Comparison of ENCODE assay signal across 24 mouse cellular contexts in the genomic region with DNA sequence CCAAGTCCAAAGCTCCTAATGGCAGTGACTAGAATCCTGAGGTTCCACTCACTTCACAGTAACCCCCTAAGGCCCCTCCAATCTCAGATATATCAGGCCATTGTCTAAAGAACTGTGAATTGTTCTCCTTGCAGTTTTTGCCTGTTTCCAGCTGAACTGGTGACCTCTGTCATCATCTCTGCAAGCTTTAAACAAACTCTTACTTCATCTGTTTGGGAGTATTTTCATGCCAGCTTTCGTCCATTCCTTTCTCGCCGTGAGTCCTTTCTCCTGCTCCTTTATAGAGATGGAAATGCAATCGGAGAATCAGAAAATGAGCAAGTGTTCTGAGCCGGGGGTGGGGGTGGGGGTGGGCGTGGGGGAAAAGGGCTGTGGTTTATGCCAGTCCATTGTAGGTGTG.
DNase-seq lines count a peak whose midpoint lies in the region; ATAC-seq lines count a peak whose summit lies in the region.
"Had no signal": no experiment of that assay in that cellular context is flagged by ENCODE, and none has a peak within 500 bp of the region (broad histone marks: within the 10 kb centered on the region; RNA-seq: fewer than 3 reads in every experiment).

No protein-coding gene starts in this region.

- no peak overlapping the region for H3K4me3 ChIP-seq in limb, embryonic 13.5 days
- no peak overlapping the region for H3K4me3 ChIP-seq in limb, embryonic 10.5 days
- no peak overlapping the region for H3K4me3 ChIP-seq in liver, embryonic 16.5 days (ENCODE audit: low read depth, low read length)
- no peak overlapping the region for H3K4me3 ChIP-seq in liver, embryonic 12.5 days
- peak overlapping the region; percentile 38 for H3K4me3 ChIP-seq in megakaryocyte, embryonic 14.5 days (replicated peaks)
- H3K4me3 ChIP-seq: forebrain, embryonic 10.5 days; forebrain, embryonic 13.5 days; heart, embryonic 12.5 days; heart, embryonic 15.5 days; hindbrain, embryonic 10.5 days; hindbrain, embryonic 13.5 days had no signal

- no peaks in the 10 kb centered on the region for H3K27me3 ChIP-seq in limb, embryonic 13.5 days
- no peaks in the 10 kb centered on the region for H3K27me3 ChIP-seq in limb, embryonic 10.5 days (ENCODE audit: low read depth, poor library complexity, severe bottlenecking)
- no peaks in the 10 kb centered on the region for H3K27me3 ChIP-seq in liver, embryonic 16.5 days (ENCODE audit: control insufficient read depth, insufficient read depth, low read depth, low read length)
- no peaks in the 10 kb centered on the region for H3K27me3 ChIP-seq in liver, embryonic 12.5 days (replicated peaks)
- H3K27me3 ChIP-seq in megakaryocyte, embryonic 14.5 days (replicated peaks): no peaks in the 10 kb centered on the region
- H3K27me3 ChIP-seq: forebrain, embryonic 13.5 days; heart, embryonic 12.5 days; heart, embryonic 15.5 days; hindbrain, embryonic 13.5 days had no signal

- no peaks in the 10 kb centered on the region for H3K9me3 ChIP-seq in limb, embryonic 13.5 days
- H3K9me3 ChIP-seq in limb, embryonic 10.5 days (replicated peaks): no peaks in the 10 kb centered on the region
- H3K9me3 ChIP-seq in liver, embryonic 16.5 days (replicated peaks; ENCODE audit: control insufficient read depth, low read length): no peaks in the 10 kb centered on the region
- no peaks in the 10 kb centered on the region for H3K9me3 ChIP-seq in liver, embryonic 12.5 days (replicated peaks)
- H3K9me3 ChIP-seq in megakaryocyte, embryonic 14.5 days: no peaks in the 10 kb centered on the region
- H3K9me3 ChIP-seq: forebrain, embryonic 10.5 days; forebrain, embryonic 13.5 days; heart, embryonic 12.5 days; heart, embryonic 15.5 days; hindbrain, embryonic 10.5 days; hindbrain, embryonic 13.5 days had no signal

- H3K4me2 ChIP-seq in limb, embryonic 13.5 days (replicated peaks): no peak overlapping the region
- H3K4me2 ChIP-seq in liver, embryonic 16.5 days (ENCODE audit: low read depth, low read length): no peak overlapping the region
- no peak overlapping the region for H3K4me2 ChIP-seq in liver, embryonic 12.5 days
- H3K4me2 ChIP-seq: forebrain, embryonic 13.5 days; heart, embryonic 12.5 days; heart, embryonic 15.5 days; hindbrain, embryonic 13.5 days had no signal

- ATAC-seq in limb, embryonic 13.5 days (ENCODE audit: low FRiP score, low read depth): no peak
- peak; percentile 33; the same call in 1 of the 2 replicates for ATAC-seq in liver, embryonic 16.5 days (ENCODE audit: low read depth)
- ATAC-seq in liver, embryonic 12.5 days: no peak
- ATAC-seq in megakaryocyte, adult 5-6 weeks (ENCODE audit: poor library complexity, severe bottlenecking): no peak
- ATAC-seq: activated CD4-positive, CD25-positive, alpha-beta regulatory T cell, adult 4 months; forebrain, embryonic 13.5 days; forebrain, embryonic 16.5 days had no signal

- no peak for DNase-seq in limb, embryonic 10.5 days (ENCODE audit: low spot score)
- no peak for DNase-seq in gastrocnemius, postnatal 10 days
- DNase-seq: adrenal gland, postnatal 10 days; adrenal gland, postnatal 36 days; cerebellum, adult 18-20 months; cerebellum, adult 9-10 months; cerebellum, postnatal 14 days; gastrocnemius, postnatal 25 days; heart, adult 18-20 months; heart, postnatal 10 days; heart, postnatal 36 days had no signal

- 86% methylated on average over 6 of the region's 6 CpGs for whole genome bisulfite sequencing in limb, embryonic 13.5 days
- WGBS in limb, embryonic 10.5 days: 92% methylated on average over 6 of the region's 6 CpGs
- WGBS in liver, embryonic 16.5 days (ENCODE audit: insufficient replicate concordance): 59% methylated on average over 6 of the region's 6 CpGs
- WGBS in liver, embryonic 12.5 days (ENCODE audit: insufficient replicate concordance): 69% methylated on average over 6 of the region's 6 CpGs

- peak overlapping the region; percentile 33; the same call in 1 of the 2 replicates for H3K27ac ChIP-seq in limb, embryonic 13.5 days
- no peak overlapping the region for H3K27ac ChIP-seq in limb, embryonic 10.5 days
- H3K27ac ChIP-seq in liver, embryonic 16.5 days (ENCODE audit: low read length): no peak overlapping the region
- H3K27ac ChIP-seq in liver, embryonic 12.5 days: no peak overlapping the region
- H3K27ac ChIP-seq: forebrain, embryonic 10.5 days; forebrain, embryonic 13.5 days; heart, embryonic 15.5 days; hindbrain, embryonic 10.5 days; hindbrain, embryonic 13.5 days had no signal

- H3K4me1 ChIP-seq in limb, embryonic 13.5 days: peaks cover 53% of the 10 kb centered on the region
- H3K4me1 ChIP-seq in limb, embryonic 10.5 days: peaks cover 13% of the 10 kb centered on the region
- peaks cover 6% of the 10 kb centered on the region for H3K4me1 ChIP-seq in liver, embryonic 16.5 days (ENCODE audit: control insufficient read depth, low read depth, low read length)
- H3K4me1 ChIP-seq in liver, embryonic 12.5 days: peaks cover 15% of the 10 kb centered on the region; the same call in 1 of the 2 replicates
- peaks cover 18% of the 10 kb centered on the region for H3K4me1 ChIP-seq in megakaryocyte, embryonic 14.5 days

- H3K36me3 ChIP-seq in limb, embryonic 13.5 days: no peaks in the 10 kb centered on the region
- H3K36me3 ChIP-seq in limb, embryonic 10.5 days: no peaks in the 10 kb centered on the region
- H3K36me3 ChIP-seq in liver, embryonic 16.5 days (ENCODE audit: control insufficient read depth, insufficient read depth): no peaks in the 10 kb centered on the region; the same call in 1 of the 2 replicates
- H3K36me3 ChIP-seq in liver, embryonic 12.5 days: 0 out of 2 replicates have a peak, but pooled peaks cover 8% of the 10 kb centered on the region
- peaks cover 54% of the 10 kb centered on the region for H3K36me3 ChIP-seq in megakaryocyte, embryonic 14.5 days (replicated peaks; ENCODE audit: low read length)
- H3K36me3 ChIP-seq: heart, embryonic 12.5 days; heart, embryonic 15.5 days; hindbrain, embryonic 10.5 days had no signal

- H3K9ac ChIP-seq in limb, embryonic 13.5 days: no peak overlapping the region
- H3K9ac ChIP-seq in liver, embryonic 16.5 days (ENCODE audit: low read depth, low read length): no peak overlapping the region
- no peak overlapping the region for H3K9ac ChIP-seq in liver, embryonic 12.5 days
- H3K9ac ChIP-seq: forebrain, embryonic 13.5 days; heart, embryonic 12.5 days; heart, embryonic 15.5 days; hindbrain, embryonic 13.5 days had no signal
